Mouse (Mus musculus) mouse embryonic stem cell (cell line): ENCODE measurements around the gene Lypd6.

Experiments
- in situ Hi-C, 2 experiments: fragments of 300-500 bp; cut with MboI; formaldehyde crosslinking; loops; 1 replicate in 1 of 2; 3 replicates in 1 of 2; pipeline ENCODE4 v1.14.3; 2019 to 2020; ENCODE audit warnings: low sequenced_read_pairs in 2 of 2, low pct_unique_long_range_greater_than_20kb in 1 of 2, mixed read lengths in 1 of 2; ENCODE audit not compliant: unreplicated experiment in 1 of 2

Lypd6 gene

DNA sequence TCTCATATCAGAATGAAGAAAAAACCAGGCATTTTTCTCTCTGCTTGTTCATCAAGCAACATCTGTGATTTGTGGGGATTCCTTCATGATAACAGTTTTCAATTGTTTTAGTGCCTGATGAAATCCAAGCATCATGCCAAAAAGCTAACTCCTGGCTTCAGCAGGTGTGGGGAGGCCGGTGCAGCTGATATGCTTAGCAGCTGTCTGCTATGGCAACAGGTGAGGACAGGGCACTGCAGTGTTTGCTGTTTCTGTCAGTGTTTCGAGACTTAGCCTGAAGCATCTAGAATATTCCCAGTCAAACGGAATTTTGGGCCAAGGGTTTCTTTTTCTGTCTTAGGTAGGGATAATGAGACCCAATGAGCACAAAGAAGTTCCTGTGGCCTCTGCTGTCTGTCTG is 39.4 kb downstream of the Lypd6 start:
- in situ Hi-C loops = no loop called here

DNA sequence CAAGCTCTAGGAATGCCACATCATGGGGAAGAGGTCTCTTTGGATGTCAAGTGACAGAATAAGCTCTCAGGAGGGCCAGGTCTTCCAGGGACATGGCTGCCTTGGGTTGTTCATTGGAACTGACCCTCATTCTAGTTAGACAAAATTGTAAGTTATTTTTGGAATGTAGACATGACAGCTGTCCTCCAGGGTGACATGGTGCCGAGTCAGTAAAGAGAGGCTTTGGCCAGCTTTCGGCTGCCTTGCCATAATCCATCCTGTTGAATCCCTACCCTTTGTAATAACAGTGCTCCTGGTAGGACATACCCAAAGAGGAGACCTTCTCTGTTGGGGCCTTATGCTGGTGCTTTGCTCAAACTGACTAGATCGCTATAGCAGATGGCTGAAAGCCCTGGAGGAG is 39.8 kb downstream of the Lypd6 start:
- in situ Hi-C loops = no loop called here

DNA sequence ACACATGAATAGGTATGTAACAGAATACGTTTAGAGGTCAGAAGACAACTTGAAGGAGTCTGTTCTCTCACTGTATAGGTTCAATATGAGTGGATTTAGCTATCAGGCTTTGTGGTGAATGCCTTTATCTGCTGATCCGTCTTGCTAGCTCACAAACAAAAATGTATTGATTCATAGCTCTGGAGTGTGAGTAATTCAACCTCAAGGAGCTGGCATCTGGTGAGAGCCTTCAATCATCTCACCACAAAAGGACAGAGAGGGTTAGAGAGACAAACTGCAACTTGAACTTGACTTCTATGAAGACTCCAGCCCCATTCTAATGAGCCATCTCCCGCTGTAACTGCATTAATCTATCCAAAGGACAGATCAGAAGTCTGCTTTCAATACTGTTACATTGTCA is 40.6 kb downstream of the Lypd6 start:
- in situ Hi-C loops = no loop called here

DNA sequence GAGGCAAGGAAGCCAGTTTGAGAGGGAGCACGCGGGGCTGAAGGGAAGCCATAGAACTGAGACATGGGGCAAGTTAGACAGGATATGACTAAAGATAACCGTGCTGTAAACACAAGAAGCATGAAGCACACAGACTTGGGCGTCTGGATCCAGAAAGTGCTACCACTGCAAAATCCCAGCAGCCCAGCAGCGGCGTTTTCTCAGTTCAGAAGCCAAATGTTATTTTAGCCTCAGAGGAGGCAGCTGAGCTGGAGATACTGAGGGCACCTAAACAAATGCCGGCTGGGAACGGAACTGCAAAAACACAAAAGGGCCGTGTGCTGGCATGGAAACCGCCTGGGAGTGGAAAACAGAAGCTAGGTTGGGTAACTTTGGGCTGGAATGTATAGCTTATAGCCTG is 43.9 kb downstream of the Lypd6 start:
- in situ Hi-C loops = no loop called here

DNA sequence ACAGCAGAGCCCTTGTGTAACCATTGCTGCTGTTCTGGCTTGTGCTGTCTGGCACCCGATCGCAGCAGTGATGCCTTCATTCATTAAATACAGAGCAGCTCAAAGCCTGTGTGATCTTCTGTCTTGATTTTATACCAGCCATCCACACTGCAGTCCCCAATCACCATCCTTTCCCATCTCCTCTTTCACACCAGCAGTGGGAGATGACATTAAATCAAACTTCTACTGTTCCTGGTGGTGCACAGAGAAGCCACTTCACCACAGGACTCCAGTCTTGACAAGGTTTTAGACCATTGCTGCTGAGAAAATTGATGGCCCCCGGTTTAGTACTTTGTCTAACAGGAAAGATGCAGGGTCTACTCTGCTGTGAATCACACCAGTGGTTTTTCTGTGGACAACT is 44.9 kb downstream of the Lypd6 start:
- in situ Hi-C loops = no loop called here

DNA sequence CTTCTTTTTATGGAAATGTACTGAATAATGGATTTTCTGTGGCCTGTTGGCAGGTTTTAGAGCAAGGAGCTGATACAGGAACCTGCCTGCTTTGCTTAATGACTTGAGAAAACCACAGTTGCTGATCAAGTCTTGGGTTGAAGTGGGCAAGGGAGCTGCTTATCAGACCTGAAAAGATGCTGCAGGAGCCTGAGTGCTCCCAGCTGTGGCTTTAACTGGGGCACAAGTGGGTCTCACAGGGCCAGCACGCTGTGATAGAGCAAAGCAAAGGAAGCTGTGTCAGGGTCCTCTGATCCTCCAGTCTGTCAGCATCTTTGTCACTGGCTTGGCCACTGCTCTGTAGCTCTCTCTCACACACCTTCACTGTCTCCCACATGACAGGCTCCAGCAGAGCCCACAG is 45.4 kb downstream of the Lypd6 start:
- in situ Hi-C loops = no loop called here

DNA sequence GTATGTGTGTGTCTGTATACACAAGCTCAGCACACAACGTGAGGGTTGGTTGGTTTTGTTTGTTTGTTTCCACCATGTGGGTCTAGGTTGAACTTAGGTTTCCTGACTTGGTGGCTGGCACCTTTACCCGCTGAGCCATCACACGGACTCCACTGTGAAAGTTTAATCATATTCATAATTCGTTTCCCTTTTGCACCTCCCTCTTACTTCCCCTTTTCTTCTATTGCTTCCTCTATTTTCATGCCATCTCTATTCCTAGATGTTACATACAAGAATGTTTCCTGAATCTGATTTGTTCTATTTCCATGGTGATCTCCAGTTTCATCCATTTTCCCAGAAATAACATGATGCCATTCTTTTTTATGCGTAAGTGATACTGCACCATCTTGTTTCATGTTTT is 46.2 kb downstream of the Lypd6 start:
- in situ Hi-C loops = no loop called here

DNA sequence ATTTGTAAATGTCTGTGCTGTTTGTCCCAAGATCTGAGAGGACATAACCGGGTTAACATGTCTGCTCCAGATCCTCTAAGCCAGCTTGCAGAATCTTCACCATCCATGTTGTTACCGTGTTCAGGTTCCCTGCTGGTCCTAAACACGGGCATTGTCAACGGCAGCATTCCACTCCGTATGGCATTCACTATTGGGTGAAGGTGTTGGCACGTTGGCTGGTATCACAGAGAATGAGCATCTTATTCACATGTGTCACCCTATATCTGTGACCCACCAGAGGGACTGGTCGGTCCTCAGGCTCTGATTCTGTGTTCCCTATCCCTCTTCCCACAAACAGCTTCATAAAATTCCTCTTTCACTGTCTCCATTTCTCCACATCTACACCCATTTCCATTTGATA is 52.9 kb downstream of the Lypd6 start:
- in situ Hi-C loops = no loop called here

DNA sequence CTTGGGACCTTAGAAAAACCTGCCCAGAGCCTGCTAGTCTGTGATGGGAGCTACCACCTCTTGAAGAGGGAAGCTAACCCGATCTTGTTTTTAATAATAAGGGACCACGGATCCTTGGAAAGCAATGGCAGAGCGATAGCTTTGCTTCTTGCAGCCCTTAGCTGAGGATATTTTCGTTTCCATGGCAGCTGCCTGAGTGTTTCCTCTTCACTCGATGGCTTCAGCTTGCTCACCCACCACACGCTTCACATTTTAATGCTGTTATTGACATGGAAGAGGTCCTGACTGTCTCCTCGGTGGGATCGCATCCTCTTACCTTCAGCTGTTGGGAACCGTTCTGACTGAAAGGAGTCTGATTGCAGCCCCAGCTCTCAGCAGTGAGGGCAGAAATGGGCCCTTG is 54.6 kb downstream of the Lypd6 start:
- in situ Hi-C loops = no loop called here

DNA sequence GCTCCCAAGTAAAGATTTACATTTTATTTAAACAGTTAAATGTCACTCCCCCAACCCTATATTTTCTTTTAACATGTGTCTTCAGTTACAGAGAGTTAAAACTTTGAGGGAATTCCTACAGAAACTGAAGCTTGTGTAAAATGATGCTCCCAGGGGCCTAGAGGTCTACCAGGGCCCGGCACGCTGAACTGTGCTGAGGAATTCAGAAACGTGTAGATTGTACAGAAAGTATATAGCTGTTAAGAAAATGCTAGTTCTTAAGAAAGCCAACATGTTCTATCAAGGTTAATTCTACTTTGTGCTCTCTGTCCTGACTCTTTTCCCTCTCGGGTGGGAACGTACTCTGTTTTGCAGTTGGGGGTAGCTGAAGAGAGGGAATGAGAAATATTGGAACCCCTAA is 57.1 kb downstream of the Lypd6 start:
- in situ Hi-C loops = no loop called here

DNA sequence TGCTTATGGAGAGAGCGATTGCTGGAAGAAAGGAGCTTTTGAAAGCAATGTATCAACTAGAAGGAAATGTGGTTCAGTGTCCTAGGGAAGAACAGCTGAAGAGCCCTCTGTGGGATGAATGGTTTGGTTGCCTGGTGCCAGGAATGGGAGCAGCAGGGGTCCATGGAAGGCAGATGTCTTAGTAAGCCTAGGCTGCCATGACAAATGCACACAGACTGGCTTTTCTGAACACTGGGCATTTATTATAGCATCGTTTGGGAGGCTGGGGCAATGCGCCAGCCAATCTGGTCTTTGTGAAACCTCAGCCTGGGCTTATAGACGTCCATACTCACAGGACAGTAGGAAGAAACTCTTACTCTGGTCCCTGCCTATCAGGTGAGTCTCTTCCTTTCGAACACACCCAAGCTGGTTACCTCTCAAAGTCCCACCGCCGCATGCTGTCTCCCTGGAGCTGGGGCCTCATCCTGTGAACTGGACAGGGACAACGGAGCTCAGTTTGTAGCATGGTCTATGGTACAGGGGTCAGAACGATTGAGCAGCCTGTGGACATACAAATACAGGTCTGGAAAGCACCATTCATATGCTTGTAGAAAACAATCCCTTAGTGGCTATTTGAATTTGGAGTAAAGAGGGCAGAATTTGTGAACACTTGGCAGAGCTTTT is 61.4 kb downstream of the Lypd6 start:
- in situ Hi-C loops = no loop called here

DNA sequence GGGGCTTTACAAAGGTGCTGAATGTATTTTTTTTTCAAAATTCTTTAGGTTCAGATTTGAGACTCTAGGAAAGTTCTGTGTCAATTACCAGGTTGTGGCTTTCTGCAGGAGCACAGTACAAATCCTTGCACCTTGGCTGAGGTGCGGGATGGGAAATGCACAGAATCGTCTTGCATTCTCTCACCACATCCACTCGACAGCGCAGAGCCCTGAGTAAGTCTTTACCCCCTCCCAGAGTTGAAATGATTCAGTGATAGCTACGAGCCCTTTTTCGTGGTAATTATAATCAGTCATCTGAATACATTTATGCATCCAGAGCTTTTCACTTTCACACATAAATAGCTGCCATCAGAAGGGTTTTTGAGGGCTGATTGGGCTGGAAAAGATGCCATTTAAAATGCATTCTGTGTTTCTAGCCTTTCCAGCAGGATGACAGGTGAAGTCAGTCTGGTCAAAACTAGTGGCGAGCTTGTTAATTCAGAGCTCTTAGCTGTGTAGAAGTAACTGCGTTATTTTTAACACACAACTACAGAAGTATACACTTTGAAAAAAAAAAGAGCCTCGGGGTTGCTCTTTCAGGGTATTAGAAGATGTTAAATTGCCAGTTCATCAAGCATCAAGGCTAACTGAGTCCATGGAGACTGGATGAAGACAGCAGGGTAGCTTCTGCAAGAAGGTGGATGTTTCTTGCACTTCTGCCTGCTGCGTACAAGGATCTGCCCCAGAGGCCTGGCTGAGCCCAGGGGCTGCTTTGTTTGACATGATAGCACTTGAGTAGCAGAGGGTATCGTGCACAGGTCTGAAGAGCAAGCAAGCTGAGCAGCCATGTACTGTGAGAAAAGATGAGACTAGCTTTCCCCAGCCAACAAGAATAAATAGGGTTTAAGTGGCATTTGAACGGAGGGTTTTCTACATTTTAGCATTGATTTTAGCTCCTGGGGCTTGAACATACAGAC is 62.4 kb downstream of the Lypd6 start:
- in situ Hi-C loops = no loop called here

DNA sequence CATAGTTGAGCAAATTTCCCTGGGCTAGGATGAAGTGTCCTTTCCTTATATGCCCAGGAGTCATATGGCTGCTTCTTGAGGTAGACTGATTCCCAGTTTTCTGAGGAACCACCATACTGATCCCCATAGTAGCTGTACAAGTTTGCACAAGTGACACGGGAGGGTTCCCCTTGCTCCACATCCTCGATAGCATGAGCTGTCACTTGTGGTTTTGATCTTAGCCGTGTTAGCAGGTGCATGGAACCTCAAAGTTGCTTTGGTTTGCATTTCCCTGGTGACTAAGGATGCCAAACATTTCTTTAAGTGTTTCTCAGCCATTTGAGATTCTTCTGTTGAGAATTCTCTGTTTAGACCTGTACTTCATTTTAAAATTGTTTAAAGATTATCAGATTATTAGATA is 64.4 kb downstream of the Lypd6 start:
- in situ Hi-C loops = no loop called here

DNA sequence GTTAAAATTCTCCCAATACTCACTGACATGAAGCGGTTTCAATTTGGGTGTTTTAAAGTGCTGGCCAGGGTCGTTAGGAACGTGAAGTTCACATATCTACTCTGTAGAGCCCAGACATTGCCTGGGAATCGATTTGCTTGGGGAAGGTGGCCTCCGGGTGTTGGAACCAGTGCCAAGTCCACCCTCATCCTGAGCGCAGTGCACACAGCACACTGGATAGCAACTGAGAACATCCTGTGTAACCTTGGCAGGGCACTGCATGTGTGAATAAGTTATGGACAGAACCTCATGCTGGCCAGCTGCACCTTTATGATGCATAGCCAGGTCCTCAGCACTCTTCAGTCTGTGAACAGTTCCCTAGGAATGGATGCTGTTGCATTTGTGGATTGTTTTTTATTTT is 77.4 kb downstream of the Lypd6 start:
- in situ Hi-C loops = no loop called here

DNA sequence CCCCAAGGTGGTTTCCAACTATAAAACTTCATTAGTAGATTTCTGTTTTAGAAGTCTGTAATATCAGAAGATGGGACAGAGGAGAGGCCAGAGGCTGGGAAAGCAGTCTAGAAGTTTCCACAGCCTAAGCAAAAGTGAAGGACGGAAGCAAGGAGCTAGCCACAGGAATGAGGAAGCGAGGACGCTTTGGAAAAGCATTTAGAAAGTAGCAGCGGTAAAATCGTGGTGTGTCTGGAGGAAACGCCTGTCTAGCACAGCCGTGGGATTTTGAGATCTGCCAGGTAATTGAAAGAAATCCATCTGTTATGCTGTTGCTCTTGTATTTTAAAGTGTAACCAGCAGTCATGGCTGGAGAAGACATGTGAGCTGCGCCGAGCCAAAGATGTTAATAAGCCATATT is 81.1 kb downstream of the Lypd6 start:
- in situ Hi-C loops = no loop called here

DNA sequence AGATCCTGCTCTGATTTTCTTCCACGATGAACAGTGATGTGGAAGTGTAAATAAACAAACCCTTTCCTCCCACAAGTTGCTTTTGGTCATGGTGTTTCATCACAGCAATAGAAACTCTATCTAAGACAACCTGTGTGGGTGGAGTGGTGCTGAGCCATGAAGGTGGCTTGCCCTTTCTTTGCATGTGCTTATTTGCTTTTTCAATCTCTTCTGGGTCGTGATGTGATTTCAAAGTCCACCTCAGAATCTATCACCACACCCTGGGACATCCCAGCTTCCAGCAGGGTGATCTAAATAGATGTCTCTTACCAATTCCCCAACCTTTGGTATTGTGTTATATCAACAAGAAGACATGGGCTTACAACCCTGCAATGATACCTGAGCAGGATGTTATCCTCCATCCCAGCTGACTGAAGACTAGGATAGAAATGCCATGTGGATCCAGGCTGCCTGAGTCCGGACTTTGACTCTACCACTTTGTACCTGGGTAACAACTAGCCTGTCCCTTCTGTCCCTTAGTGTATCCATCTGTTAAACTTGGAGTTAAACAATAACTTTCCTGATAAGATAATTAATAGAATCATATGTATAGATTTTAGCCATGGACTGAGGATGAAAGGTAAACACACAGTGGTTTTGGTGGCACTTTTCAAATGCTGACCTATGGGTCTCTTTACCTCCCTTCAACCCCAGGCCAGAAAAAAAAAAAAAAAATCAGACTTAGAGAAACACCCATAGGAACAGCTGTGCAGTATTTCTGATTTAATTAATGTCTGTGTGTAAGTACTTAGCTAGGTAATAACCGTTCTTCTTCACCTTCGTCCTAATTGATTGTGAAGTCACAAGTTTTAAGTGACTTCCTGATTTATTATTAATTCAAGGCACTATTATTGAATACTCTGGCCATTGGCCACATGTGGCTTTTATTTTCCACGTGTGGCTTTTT is 83.3 kb downstream of the Lypd6 start:
- in situ Hi-C loops = no loop called here

DNA sequence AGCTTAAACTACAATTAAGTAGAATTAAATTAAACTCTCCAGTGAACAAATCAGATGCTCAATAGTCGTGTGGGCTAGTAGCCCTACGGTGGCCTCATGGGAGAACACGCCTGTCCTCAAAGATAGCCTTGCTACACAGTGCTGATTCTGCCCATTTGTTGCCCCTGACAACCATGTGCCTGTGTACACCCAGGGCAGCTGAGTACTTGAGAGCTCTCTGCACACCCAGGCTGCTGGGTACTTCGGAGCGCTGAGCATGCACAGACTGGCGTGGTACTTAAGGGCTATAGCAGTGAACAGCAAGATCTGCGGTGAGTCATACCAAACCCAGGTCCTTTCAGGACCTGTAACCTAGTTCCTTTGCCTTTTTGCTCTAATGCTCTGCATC is 84.0 kb downstream of the Lypd6 start:
- in situ Hi-C loops = no loop called here

DNA sequence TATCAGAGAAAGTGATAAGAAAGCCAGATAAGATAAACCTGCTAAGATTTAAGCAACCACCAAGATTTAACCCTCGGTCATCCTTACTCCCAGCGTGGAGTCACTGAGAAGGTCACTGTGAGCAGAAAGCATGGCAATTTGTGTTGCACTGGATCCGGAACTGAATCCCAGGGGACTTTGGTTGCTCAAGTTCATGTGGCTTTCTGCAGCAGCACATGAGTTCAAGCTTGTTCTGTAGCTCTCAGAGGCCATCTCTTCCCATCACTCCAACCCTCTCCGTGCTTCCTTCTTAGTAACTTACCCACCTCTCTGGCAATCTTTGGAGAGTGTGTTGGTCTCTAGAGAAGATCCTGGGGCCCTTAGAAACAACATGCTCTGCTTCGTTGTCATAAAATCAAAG is 84.6 kb downstream of the Lypd6 start:
- in situ Hi-C loops = no loop called here

DNA sequence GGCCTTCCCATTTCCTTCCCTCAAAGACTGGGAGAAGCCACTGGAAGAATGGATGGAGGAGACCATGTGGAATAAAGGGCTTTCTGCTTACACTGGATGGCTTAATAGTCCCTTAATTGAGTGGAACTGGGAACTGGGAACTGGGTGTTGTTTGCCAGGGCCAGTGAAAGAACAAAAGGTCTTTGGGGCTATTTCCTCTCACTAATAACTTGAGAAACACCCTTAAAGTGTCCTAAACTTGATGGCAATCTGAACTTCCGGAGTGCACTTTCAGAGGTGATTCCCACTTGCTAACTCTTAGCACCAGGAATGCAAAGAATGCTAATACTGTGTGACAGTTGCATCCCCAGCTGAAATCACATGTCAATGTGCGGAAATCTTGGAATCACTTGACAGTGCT is 85.2 kb downstream of the Lypd6 start:
- in situ Hi-C loops = no loop called here
